Mouse (Mus musculus) midbrain, embryonic 13.5 days (tissue): ENCODE measurements around the gene Gm17604. TPM values are rescaled to one million over a fixed set of nuclear protein-coding genes. Genes with fewer than 3 reads are reported as not detected.

Experiments
- ATAC-seq: fragments of 200-750 bp; cut with Nextera tagmentation; 2 replicates; pipeline ENCODE4 v1.8.0; 2017; ENCODE audit warnings: mild to moderate bottlenecking, moderate TSS enrichment, moderate library complexity
- H3K27ac ChIP-seq: fragments of 300-500 bp; sonication (generic); 2 replicates; pipeline ENCODE4 v1.5.1; 2015; ENCODE audit warnings: inconsistent platforms, mild to moderate bottlenecking, moderate library complexity
- H3K27me3 ChIP-seq: fragments of 300-500 bp; sonication (generic); 2 replicates; pipeline ENCODE4 v1.6.1; 2015; ENCODE audit warnings: mild to moderate bottlenecking, inconsistent platforms
- H3K36me3 ChIP-seq: fragments of 300-500 bp; sonication (generic); 2 replicates; pipeline ENCODE4 v1.6.1; 2015; ENCODE audit warnings: mild to moderate bottlenecking, inconsistent platforms
- H3K4me1 ChIP-seq: fragments of 300-500 bp; sonication (generic); replicated peaks from 2 replicates; pipeline ENCODE4 v1.6.1; 2015; ENCODE audit warnings: inconsistent platforms
- H3K4me2 ChIP-seq: fragments of 300-500 bp; sonication (generic); replicated peaks from 2 replicates; pipeline ENCODE4 v1.6.1; 2015; ENCODE audit warnings: moderate library complexity, mild to moderate bottlenecking, inconsistent platforms
- H3K4me3 ChIP-seq: fragments of 300-500 bp; sonication (generic); replicated peaks from 2 replicates; pipeline ENCODE4 v1.5.1; 2015; ENCODE audit warnings: mild to moderate bottlenecking, inconsistent platforms
- H3K9ac ChIP-seq: fragments of 300-500 bp; sonication (generic); replicated peaks from 2 replicates; pipeline ENCODE4 v1.6.1; 2015; ENCODE audit warnings: mild to moderate bottlenecking, inconsistent platforms
- H3K9me3 ChIP-seq: fragments of 300-500 bp; sonication (generic); 2 replicates; pipeline ENCODE4 v1.6.1; 2016; ENCODE audit warnings: mild to moderate bottlenecking, inconsistent platforms
- WGBS: fragments of 180-500 bp; shearing (Covaris S2); methylation state at CpG from one replicate; pipeline ENCODE4 v1.1.7; 2015; 5-methylcytosine and 5-hydroxymethylcytosine counted together
- polyA plus RNA-seq: library from polyadenylated mRNA; unstranded; fragments of >200 nt; fragmentation: Nextera tagmentation; extraction: Ambion mirVana; gene quantifications from 2 replicates; pipeline ENCODE4 v1.2.1, GENCODE M21; 2015

Gm17604 gene
- not detected in 2 replicates for polyA plus RNA-seq

DNA sequence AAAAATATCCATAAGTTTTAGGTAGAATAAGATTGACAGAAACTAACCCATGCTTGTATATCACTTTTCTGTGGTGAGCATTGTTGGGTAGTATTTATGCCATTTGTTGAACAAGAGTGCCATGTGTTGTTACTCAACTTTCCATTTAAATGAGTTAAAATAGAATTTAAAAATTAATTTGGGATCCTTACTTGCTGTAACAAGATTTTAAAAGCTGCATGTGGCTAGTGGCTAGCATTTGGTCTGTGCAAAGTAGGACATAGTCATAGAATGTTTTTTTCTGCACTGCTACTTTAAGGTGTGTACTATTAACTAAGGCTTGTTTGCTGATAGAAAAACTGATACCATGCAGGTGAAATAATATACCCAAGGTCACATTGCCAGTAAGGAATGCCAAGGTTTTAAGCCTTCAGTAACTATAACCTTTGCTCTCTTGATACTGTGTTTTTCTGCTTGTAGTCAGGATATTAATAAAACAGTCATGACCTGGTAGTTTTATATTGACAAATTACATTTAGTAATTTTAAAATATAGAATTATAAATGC, at the start of gene Gm17604:
Gene Gm17604 (minus strand): TSS at position 51 of the 546 bp plus-strand sequence.
- Histone ChIP-seq H3K4me1 (no peaks in the 10 kb centered on the region), H3K36me3 (no peaks in the 10 kb centered on the region), H3K9me3 (no peaks in the 10 kb centered on the region), H3K27ac (no peak within 1 kb of the TSS), H3K4me3 (no peak within 1 kb of the TSS), H3K4me2 (no peak within 1 kb of the TSS), H3K27me3 (peaks cover 16% of the 10 kb centered on the region; the same call in 1 of the 2 replicates), H3K9ac (no peak within 1 kb of the TSS)
- ATAC-seq, result no peak

DNA sequence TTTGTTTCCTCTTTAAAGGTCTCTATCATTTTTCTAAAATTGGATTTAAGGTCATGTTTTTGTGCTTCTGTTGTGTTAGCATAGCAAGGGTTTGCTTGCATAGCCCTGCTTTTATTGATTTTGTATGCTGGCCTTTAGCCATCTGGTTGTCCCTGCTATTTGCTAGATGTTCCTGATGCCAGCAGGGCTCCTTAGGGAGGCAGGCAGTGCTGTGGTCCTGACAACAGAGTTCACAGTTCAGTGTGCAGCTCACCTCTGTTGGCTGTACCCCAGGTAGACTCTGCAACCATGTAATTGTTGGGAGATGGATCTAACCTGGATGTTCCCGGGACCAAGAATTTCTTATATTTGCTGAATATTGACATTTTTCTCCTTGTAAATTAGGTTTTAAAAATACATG, 45.3 kb upstream of the Gm17604 start:
- no peak for ATAC-seq
- Histone ChIP-seq H3K4me3 (no peak overlapping the region), H3K36me3 (no peaks in the 10 kb centered on the region), H3K27ac (no peak overlapping the region), H3K9me3 (no peaks in the 10 kb centered on the region), H3K9ac (no peak overlapping the region), H3K4me2 (no peak overlapping the region), H3K4me1 (no peaks in the 10 kb centered on the region), H3K27me3 (no peaks in the 10 kb centered on the region)
- WGBS, result 82% methylated on average over 1 of the region's 1 CpGs

DNA sequence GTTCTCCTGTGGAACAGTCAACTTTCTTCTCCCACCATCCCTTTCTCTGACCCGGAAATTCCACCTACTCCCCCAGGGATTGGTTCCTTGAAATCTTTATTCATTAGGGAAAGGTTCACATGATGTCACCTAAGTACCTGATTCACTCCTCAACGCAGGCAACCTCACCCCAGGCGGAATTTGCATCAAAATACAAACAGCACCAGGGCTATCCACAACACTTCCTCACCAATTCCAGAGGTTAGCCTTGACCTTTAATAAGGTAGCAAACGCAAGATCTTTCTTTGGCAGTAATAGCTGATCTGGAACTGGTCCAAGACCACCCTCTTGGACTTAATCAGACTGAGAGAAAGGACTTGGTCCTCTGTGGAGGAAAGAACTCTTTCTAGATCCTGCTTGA, 1.5 kb downstream of the Gm17604 start:
- Histone ChIP-seq H3K27me3 (peaks cover 16% of the 10 kb centered on the region; the same call in 1 of the 2 replicates), H3K9me3 (no peaks in the 10 kb centered on the region), H3K4me3 (no peak overlapping the region), H3K36me3 (no peaks in the 10 kb centered on the region), H3K9ac (no peak overlapping the region), H3K27ac (no peak overlapping the region), H3K4me1 (no peaks in the 10 kb centered on the region), H3K4me2 (no peak overlapping the region)
- no peak for ATAC-seq
- 36% methylated on average over 4 of the region's 4 CpGs for WGBS

DNA sequence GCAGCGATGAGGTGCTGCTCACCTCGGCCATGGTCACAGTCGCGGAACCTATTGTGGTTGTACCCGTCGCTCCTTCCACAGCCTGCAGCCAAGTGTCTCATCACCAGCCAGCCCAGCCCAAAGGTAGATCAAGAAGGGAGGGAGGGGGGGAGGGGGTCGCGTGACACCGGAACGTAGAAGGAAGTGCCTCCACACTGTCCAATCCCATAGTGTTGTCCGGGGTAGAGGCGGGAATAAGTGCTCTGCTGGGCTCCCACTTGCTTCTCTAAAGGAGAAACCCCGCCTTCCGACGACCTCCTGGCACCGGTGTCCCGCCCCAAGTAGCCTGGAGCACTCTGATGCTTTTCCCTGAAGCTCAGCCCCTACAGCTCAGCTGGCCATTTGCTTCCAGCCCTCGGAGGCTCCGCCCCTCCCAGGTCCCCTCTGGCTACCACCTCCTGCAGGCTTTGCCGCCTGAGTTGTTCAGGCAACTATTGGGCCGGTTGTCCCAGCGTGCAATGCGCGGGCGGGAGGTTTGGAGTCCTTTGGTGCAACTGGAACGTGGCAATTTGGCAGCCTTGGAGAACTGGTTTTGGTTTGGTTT, 24.3 kb downstream of the Gm17604 start, which contains the start of the genes Mospd2 and Fancb:
Gene Mospd2 (minus strand): TSS at position 183 of the 583 bp plus-strand sequence.
Gene Fancb (plus strand): TSS at position 400 of the 583 bp plus-strand sequence.
- H3K9ac ChIP-seq, result peak within 1 kb of the TSS; percentile 69
- H3K4me3 ChIP-seq, result peak within 1 kb of the TSS; percentile 56
- WGBS, result 16% methylated on average over 23 of the region's 26 CpGs
- no peaks in the 10 kb centered on the region for H3K9me3 ChIP-seq
- H3K36me3 ChIP-seq, result no peaks in the 10 kb centered on the region
- ATAC-seq, result peak; percentile 100
- H3K4me2 ChIP-seq, result peak within 1 kb of the TSS; percentile 57
- H3K27me3 ChIP-seq, result peaks cover 5% of the 10 kb centered on the region; the same call in 1 of the 2 replicates
- peak within 1 kb of the TSS; percentile 56; the same call in 1 of the 2 replicates for H3K27ac ChIP-seq
- 0 out of 2 replicates have a peak, but pooled peaks cover 9% of the 10 kb centered on the region for H3K4me1 ChIP-seq

DNA sequence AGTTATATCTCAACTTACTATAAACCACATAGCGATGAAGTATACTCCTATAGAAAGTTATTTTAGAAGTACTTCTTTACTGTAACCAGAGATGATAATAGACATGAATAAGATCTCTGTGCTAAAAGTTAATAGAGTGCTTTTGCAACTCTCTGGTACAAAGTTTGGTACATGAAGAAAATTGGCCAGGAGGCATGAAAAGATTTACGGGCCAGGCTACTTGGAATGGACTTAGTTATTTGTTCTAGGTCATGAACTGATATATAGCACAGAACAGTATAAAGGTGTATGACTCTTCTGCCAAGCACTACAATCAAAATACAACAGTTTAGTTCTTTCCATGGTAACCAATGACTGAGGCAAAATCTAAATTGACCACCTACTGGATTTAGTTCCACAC, 25.8 kb downstream of the Gm17604 start:
- WGBS, result 96% methylated on average over 2 of the region's 2 CpGs
- ATAC-seq, result no peak

DNA sequence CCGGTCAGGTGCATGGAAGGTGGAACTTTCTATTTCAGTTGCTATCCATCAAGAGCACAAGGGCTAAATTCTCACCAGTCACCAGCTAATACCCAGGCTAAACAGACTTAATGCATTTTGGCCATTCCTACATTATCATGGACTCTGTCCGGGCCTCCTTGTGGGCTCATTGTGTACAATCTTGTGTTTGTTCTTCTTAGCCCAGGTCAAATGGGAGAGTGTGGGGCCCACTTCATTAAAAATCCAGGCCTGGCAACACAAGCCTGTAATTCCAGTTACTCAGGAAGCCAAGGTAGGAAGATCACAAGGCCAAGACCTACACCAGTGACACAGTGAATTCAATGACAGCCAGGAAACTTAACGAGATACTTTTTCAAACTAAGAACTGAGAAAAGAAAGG, 33.4 kb downstream of the Gm17604 start:
- no peaks in the 10 kb centered on the region for H3K9me3 ChIP-seq
- ATAC-seq, result no peak
- no peak overlapping the region for H3K4me3 ChIP-seq
- 74% methylated on average over 3 of the region's 3 CpGs for WGBS
- H3K36me3 ChIP-seq, result no peaks in the 10 kb centered on the region
- no peak overlapping the region for H3K9ac ChIP-seq
- no peaks in the 10 kb centered on the region for H3K4me1 ChIP-seq
- no peak overlapping the region for H3K27ac ChIP-seq
- no peak overlapping the region for H3K4me2 ChIP-seq
- peaks cover 4% of the 10 kb centered on the region; the same call in 1 of the 2 replicates for H3K27me3 ChIP-seq

More for the DNA sequence above, 25.8 kb downstream of the Gm17604 start:
- Histone ChIP-seq H3K9ac (no peak overlapping the region), H3K4me1 (0 out of 2 replicates have a peak, but pooled peaks cover 9% of the 10 kb centered on the region), H3K9me3 (no peaks in the 10 kb centered on the region), H3K4me3 (0 out of 2 replicates have a peak overlapping the region, but pooled peaks have one; percentile 56), H3K27ac (no peak overlapping the region), H3K4me2 (peak overlapping the region; percentile 57), H3K27me3 (peaks cover 5% of the 10 kb centered on the region; the same call in 1 of the 2 replicates), H3K36me3 (no peaks in the 10 kb centered on the region)

DNA sequence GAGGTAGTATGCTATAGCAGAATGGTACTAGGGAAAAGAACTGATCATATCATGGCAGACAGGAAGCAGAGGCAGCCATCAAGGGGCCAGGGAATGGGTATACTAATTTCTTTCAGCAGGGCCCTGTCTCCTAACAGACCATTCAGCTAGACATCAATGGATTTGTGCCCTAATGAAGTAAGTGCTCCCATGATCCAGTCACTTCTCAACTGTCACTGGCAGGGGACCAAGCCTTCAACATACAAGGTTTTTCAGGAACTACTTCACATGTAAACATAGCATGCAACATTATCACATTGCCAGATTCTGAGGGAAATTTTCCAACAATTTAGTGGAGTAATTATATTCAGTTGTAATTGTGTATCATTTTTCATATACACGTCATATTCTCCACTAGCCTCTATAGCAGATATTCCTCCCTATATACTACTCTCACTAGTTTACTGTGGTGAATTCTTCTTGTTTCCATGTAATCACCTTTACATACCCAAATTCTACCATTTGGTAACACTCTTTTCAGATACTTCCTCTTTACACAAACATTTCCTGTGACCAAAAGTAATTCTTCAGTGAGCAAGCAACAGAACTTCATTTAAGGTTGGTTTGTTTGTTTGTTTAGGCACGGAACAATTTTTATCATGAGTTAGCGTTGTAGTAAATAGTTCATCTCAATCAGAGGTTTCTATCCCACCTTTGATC, 38.7 kb downstream of the Gm17604 start:
- ATAC-seq, result no peak
- no peaks in the 10 kb centered on the region for H3K27me3 ChIP-seq
- 94% methylated on average over 3 of the region's 3 CpGs for WGBS

More for the DNA sequence above, 38.7 kb downstream of the Gm17604 start:
- H3K9me3 ChIP-seq, result no peaks in the 10 kb centered on the region
- no peak overlapping the region for H3K9ac ChIP-seq
- no peaks in the 10 kb centered on the region for H3K4me1 ChIP-seq
- H3K27ac ChIP-seq, result no peak overlapping the region
- no peak overlapping the region for H3K4me3 ChIP-seq
- H3K36me3 ChIP-seq, result peaks cover 14% of the 10 kb centered on the region; the same call in 1 of the 2 replicates
- no peak overlapping the region for H3K4me2 ChIP-seq

Other genes with a start within 250 kb of the Gm17604 start
- 13.8 and 14.4 TPM in 2 replicates for gene Mospd2, start 24.5 kb downstream of the Gm17604 start, polyA plus RNA-seq
- gene Fancb, start 24.2 kb downstream of the Gm17604 start, polyA plus RNA-seq, result 3.6 and 3.8 TPM in 2 replicates